Mouse (Mus musculus) E14TG2a.4 (cell line): Measurements from ENCODE around the gene Garnl3.

Experiments
- CTCF ChIP-seq: conservative IDR thresholded peaks from 2 replicates; pipeline ENCODE4 v1.5.1; 2014; ENCODE audit warnings: low read length
- NANOG ChIP-seq: IDR thresholded peaks from 2 replicates; pipeline ENCODE4 v1.6.1; 2014; ENCODE audit warnings: borderline replicate concordance, low read length, mixed read lengths

- no peak for TF ChIP-seq CTCF
- TF ChIP-seq NANOG, result no peak
These were observed 35.6 kb upstream of the Garnl3 start for GRCm38 (mm10) chr2:33167060-33167459.
